Mouse (Mus musculus): ENCODE results near the gene Knstrn.

Knstrn gene

GRCm38 (mm10) chr2:118813981-118814836 lies at the start of gene Knstrn:
Gene Knstrn, plus strand, starts transcription at chr2:118814003.
- DNase-seq (ENCODE audit: low read depth, low spot score) = peak; percentile 90

- peak; percentile 79 for DNase-seq (ENCODE audit: low read depth, low spot score)
These were observed 49.5 kb upstream of the Knstrn start for GRCm38 (mm10) chr2:118764094-118764831.

GRCm38 (mm10) chr2:118764875-118765274 lies 48.9 kb upstream of the Knstrn start:
- no peak for DNase-seq (ENCODE audit: low read depth, low spot score)

GRCm38 (mm10) chr2:118766041-118767033 lies 47.5 kb upstream of the Knstrn start:
- no peak for DNase-seq (ENCODE audit: low read depth, low spot score)

- DNase-seq (ENCODE audit: low read depth, low spot score) = no peak
These were observed 41.5 kb upstream of the Knstrn start, which contains the start of gene Phgr1 for GRCm38 (mm10) chr2:118772158-118772874. Gene Phgr1, plus strand, starts transcription at chr2:118772769.

GRCm38 (mm10) chr2:118774536-118774935 lies 39.3 kb upstream of the Knstrn start:
- no peak for DNase-seq (ENCODE audit: low read depth, low spot score)

GRCm38 (mm10) chr2:118775396-118775795 lies 38.4 kb upstream of the Knstrn start:
- DNase-seq (ENCODE audit: low read depth, low spot score) = no peak

GRCm38 (mm10) chr2:118775846-118776245 lies 38.0 kb upstream of the Knstrn start:
- DNase-seq (ENCODE audit: low read depth, low spot score) = no peak

- DNase-seq (ENCODE audit: low read depth, low spot score) = no peak
These were observed 37.5 kb upstream of the Knstrn start for GRCm38 (mm10) chr2:118776295-118776694.

- no peak for DNase-seq (ENCODE audit: low read depth, low spot score)
These were observed 35.4 kb upstream of the Knstrn start for GRCm38 (mm10) chr2:118778418-118778817.

GRCm38 (mm10) chr2:118779065-118779464 lies 34.7 kb upstream of the Knstrn start:
- DNase-seq (ENCODE audit: low read depth, low spot score) = no peak

- DNase-seq (ENCODE audit: low read depth, low spot score) = peak; percentile 88
These were observed 34.0 kb upstream of the Knstrn start, which contains the start of gene Disp2 for GRCm38 (mm10) chr2:118779504-118780480. Gene Disp2, plus strand, starts transcription at chr2:118779719.

GRCm38 (mm10) chr2:118781115-118781514 lies 32.7 kb upstream of the Knstrn start:
- no peak for DNase-seq (ENCODE audit: low read depth, low spot score)

- DNase-seq (ENCODE audit: low read depth, low spot score) = no peak
These were observed 31.5 kb upstream of the Knstrn start for GRCm38 (mm10) chr2:118782303-118782702.

- no peak for DNase-seq (ENCODE audit: low read depth, low spot score)
These were observed 30.7 kb upstream of the Knstrn start for GRCm38 (mm10) chr2:118783093-118783492.

- no peak for DNase-seq (ENCODE audit: low read depth, low spot score)
These were observed 30.1 kb upstream of the Knstrn start for GRCm38 (mm10) chr2:118783663-118784062.

- DNase-seq (ENCODE audit: low read depth, low spot score) = no peak
These were observed 27.3 kb upstream of the Knstrn start for GRCm38 (mm10) chr2:118786525-118786924.

- no peak for DNase-seq (ENCODE audit: low read depth, low spot score)
These were observed 24.3 kb upstream of the Knstrn start for GRCm38 (mm10) chr2:118789501-118789900.

GRCm38 (mm10) chr2:118790221-118790550 lies 23.6 kb upstream of the Knstrn start:
- no peak for DNase-seq (ENCODE audit: low read depth, low spot score)

All from ES-CJ7 (cell line).